Mouse (Mus musculus): ENCODE data around the gene Orc4. TPM values are rescaled to one million over a fixed set of nuclear protein-coding genes. Genes with fewer than 3 reads are reported as not detected.

Orc4 gene
- 36.4 and 41.7 TPM in 2 replicates for polyA plus RNA-seq (2015; fragmentation: Nextera tagmentation; extraction: Ambion mirVana)

GRCm38 (mm10) chr2:48950252-48950315 lies at the start of gene Orc4:
Gene Orc4, minus strand, starts transcription at chr2:48950277.

GRCm38 (mm10) chr2:48948841-48949584 lies 1.1 kb downstream of the Orc4 start, which contains the start of gene Mbd5:
Gene Mbd5, plus strand, starts transcription at chr2:48949508.

Other genes with a start within 250 kb of the Orc4 start
- gene Acvr2a, start 136.2 kb downstream of the Orc4 start, polyA plus RNA-seq (2015; fragmentation: Nextera tagmentation; extraction: Ambion mirVana) = 9.5 and 10.9 TPM in 2 replicates
- gene Mbd5, start 769 bp downstream of the Orc4 start, polyA plus RNA-seq (2015; fragmentation: Nextera tagmentation; extraction: Ambion mirVana) = 10.8 and 11.9 TPM in 2 replicates

All from skeletal muscle tissue, postnatal 0 days (tissue).